Mouse (Mus musculus): ENCODE measurements at regions not wholly inside any gene's neighbourhood (a gene's known extent, or its start where the extent isn't known, plus 50 kb on each side); places are given as distances from the start of the nearest gene placed in this dataset.
A peak's percentile ranks its signal among the peaks of the same experiment; 100 is the strongest.

DNA sequence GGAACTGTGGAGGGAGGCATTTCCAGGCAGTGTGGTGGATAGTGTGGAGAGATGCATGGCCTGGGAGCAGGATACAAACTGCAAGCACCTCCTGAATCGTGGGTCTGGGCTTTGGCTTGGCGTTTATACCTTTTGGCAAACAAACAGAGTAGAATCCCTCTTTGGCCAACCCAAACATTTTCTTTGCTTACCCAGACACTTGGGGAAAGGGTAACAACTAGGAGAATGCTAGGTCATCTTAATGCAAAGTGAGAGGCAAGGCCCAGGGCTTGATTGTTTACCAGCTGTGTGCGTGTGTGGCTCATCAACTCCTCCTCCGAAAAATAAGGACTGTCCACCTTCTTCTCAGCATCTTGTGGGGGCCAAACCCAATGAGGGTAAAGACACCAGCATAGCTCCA, 61.1 kb upstream of the Abca1 start:
- Histone ChIP-seq H3K27me3 (ENCODE audit: control insufficient read depth, insufficient read depth, low read length) (no peaks in the 10 kb centered on the region), H3K27ac (replicated peaks; ENCODE audit: low read depth, low read length) (no peak overlapping the region), H3K36me3 (ENCODE audit: control insufficient read depth, insufficient read depth, low read length) (no peaks in the 10 kb centered on the region), H3K9me3 (ENCODE audit: control insufficient read depth, low read length) (no peaks in the 10 kb centered on the region), H3K4me2 (replicated peaks; ENCODE audit: low read depth, low read length, severe bottlenecking) (no peak overlapping the region), H3K4me3 (replicated peaks; ENCODE audit: low read length) (no peak overlapping the region), H3K4me1 (ENCODE audit: control insufficient read depth, insufficient read depth, low read length) (peaks cover 20% of the 10 kb centered on the region), H3K9ac (ENCODE audit: low read depth, low read length, severe bottlenecking) (no peak overlapping the region)
- ATAC-seq (ENCODE audit: low FRiP score, low read depth) (no peak), DNase-seq (ENCODE audit: low spot score) (no peak)
- TF ChIP-seq POLR2A (IDR thresholded peaks at IDR 0.05; ENCODE audit: borderline replicate concordance, extremely low read depth, insufficient read depth, insufficient read length), result no peak
- WGBS, result 69% methylated on average over 4 of the region's 4 CpGs

DNA sequence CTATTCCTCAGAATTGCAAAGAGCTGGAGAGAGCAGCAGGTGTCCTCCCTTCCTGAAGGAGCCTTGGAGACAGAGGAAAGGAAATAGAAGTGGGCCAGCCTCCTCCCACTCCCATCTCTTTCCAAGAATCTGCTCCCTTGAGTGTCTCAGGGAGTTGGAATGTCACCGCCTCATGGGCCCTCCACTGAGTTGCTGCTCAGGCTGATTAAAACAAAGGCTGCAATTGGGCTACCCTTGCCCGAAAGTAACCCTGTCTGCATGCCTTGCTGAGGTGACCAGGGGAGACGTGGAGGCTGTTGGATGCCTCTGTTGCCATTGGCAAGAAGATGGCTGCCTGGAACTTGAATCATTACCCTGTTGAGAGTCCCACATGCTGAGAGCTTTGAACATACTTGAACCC, 59.7 kb upstream of the Abca1 start:
- Histone ChIP-seq H3K27me3 (ENCODE audit: control insufficient read depth, insufficient read depth, low read length) (no peaks in the 10 kb centered on the region), H3K27ac (replicated peaks; ENCODE audit: low read depth, low read length) (no peak overlapping the region), H3K4me1 (ENCODE audit: control insufficient read depth, insufficient read depth, low read length) (peaks cover 20% of the 10 kb centered on the region), H3K4me2 (replicated peaks; ENCODE audit: low read depth, low read length, severe bottlenecking) (no peak overlapping the region), H3K9ac (ENCODE audit: low read depth, low read length, severe bottlenecking) (no peak overlapping the region), H3K36me3 (ENCODE audit: control insufficient read depth, insufficient read depth, low read length) (no peaks in the 10 kb centered on the region), H3K4me3 (replicated peaks; ENCODE audit: low read length) (no peak overlapping the region), H3K9me3 (ENCODE audit: control insufficient read depth, low read length) (no peaks in the 10 kb centered on the region)
- no peak for TF ChIP-seq POLR2A (IDR thresholded peaks at IDR 0.05; ENCODE audit: borderline replicate concordance, extremely low read depth, insufficient read depth, insufficient read length)
- peak; percentile 4 for DNase-seq (ENCODE audit: low spot score)
- whole genome bisulfite sequencing, result 72% methylated on average over 3 of the region's 3 CpGs
- no peak for ATAC-seq (ENCODE audit: low FRiP score, low read depth)

DNA sequence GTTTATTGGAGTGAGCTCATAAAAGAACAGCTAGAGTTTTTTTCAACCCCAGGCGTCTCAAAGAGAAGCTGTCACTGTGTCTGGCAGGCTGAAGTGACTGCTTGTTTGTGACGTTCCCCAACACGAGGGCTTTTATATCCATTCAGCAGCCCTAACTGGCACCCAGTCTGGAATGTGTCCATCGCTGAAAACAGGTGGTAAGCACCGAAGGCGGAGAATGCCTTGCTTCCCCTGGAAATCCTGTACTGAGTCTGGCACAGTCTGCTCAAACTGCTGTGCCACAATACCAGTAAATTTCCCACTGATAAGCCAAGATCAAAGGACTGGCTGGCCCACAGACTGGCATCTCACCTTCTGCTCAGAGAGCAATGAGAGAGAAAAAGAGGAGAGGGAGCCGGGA, 59.1 kb upstream of the Abca1 start:
- peak; percentile 6 for DNase-seq (ENCODE audit: low spot score)
- Histone ChIP-seq H3K27me3 (ENCODE audit: control insufficient read depth, insufficient read depth, low read length) (no peaks in the 10 kb centered on the region), H3K4me2 (replicated peaks; ENCODE audit: low read depth, low read length, severe bottlenecking) (no peak overlapping the region), H3K4me3 (replicated peaks; ENCODE audit: low read length) (no peak overlapping the region), H3K4me1 (ENCODE audit: control insufficient read depth, insufficient read depth, low read length) (peaks cover 20% of the 10 kb centered on the region), H3K36me3 (ENCODE audit: control insufficient read depth, insufficient read depth, low read length) (no peaks in the 10 kb centered on the region), H3K9ac (ENCODE audit: low read depth, low read length, severe bottlenecking) (no peak overlapping the region), H3K27ac (replicated peaks; ENCODE audit: low read depth, low read length) (no peak overlapping the region), H3K9me3 (ENCODE audit: control insufficient read depth, low read length) (no peaks in the 10 kb centered on the region)
- ATAC-seq (ENCODE audit: low FRiP score, low read depth), result no peak
- no peak for TF ChIP-seq POLR2A (IDR thresholded peaks at IDR 0.05; ENCODE audit: borderline replicate concordance, extremely low read depth, insufficient read depth, insufficient read length)
- 15% methylated on average over 7 of the region's 7 CpGs for WGBS

DNA sequence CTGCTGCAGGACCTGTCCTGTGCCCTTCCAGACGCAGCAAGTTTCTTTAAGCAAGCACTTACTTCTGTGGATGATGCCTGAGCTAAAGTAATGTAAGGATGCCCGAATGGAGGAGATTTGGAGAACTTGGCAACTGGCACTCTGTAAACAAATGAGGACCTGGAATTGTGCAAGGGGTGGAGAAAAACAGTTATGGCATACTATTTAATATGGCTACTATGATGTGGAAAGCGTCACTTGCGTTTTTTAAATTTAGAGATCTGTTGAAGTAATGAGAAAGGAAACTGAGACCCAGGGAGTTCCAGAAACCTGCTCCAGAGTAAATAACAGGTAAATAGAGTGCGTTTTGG, 58.6 kb upstream of the Abca1 start:
- Histone ChIP-seq H3K4me2 (replicated peaks; ENCODE audit: low read depth, low read length, severe bottlenecking) (peak overlapping the region; percentile 89), H3K27me3 (ENCODE audit: control insufficient read depth, insufficient read depth, low read length) (no peaks in the 10 kb centered on the region), H3K4me3 (replicated peaks; ENCODE audit: low read length) (peak overlapping the region; percentile 53), H3K4me1 (ENCODE audit: control insufficient read depth, insufficient read depth, low read length) (peaks cover 20% of the 10 kb centered on the region), H3K9ac (ENCODE audit: low read depth, low read length, severe bottlenecking) (peak overlapping the region; percentile 66; the same call in 1 of the 2 replicates), H3K36me3 (ENCODE audit: control insufficient read depth, insufficient read depth, low read length) (no peaks in the 10 kb centered on the region), H3K9me3 (ENCODE audit: control insufficient read depth, low read length) (no peaks in the 10 kb centered on the region), H3K27ac (replicated peaks; ENCODE audit: low read depth, low read length) (peak overlapping the region; percentile 89)
- TF ChIP-seq POLR2A (IDR thresholded peaks at IDR 0.05; ENCODE audit: borderline replicate concordance, extremely low read depth, insufficient read depth, insufficient read length), result no peak
- ATAC-seq (ENCODE audit: low FRiP score, low read depth), result no peak
- WGBS, result 32% methylated on average over 5 of the region's 5 CpGs
- DNase-seq (ENCODE audit: low spot score), result no peak

DNA sequence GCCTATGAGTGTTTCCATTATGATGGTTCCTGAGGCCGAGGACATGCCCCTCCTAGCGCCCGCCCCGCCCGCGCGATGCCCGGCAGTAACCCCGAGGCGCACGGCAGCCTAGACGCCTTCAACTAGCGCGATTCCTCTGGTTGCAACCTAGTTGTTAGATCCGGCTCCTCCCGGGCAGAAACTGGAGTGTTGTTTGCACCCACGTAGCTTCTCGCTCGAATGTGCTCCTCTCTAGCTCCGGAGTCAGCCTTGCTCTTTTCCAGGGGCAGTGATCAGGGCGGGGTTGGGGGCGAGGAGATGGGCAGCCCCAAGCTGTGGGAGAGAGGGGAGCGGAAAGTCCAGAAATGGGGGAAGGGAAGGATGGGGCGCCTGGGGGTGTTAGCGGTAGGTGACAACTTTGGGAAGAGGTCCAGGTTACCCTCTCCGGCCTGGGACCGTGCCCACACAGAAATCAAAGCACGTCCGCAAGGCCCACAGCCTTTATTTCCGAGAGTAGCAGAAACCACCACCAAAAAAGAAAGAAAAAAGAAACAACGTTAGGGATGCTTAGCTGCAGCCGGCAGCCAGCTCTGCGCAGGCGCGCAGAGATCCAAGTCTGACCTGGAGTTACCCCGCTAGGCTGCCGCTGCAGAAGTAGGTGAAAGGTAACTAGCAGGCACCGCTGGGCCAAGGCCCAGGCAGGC, 58.1 kb upstream of the Abca1 start:
- H3K27ac ChIP-seq (replicated peaks; ENCODE audit: low read depth, low read length), result peak overlapping the region; percentile 89
- peak overlapping the region; percentile 89 for H3K4me2 ChIP-seq (replicated peaks; ENCODE audit: low read depth, low read length, severe bottlenecking)
- no peaks in the 10 kb centered on the region for H3K9me3 ChIP-seq (ENCODE audit: control insufficient read depth, low read length)
- H3K4me1 ChIP-seq (ENCODE audit: control insufficient read depth, insufficient read depth, low read length), result peaks cover 20% of the 10 kb centered on the region
- peak overlapping the region; percentile 53 for H3K4me3 ChIP-seq (replicated peaks; ENCODE audit: low read length)
- no peak for TF ChIP-seq POLR2A (IDR thresholded peaks at IDR 0.05; ENCODE audit: borderline replicate concordance, extremely low read depth, insufficient read depth, insufficient read length)
- H3K9ac ChIP-seq (ENCODE audit: low read depth, low read length, severe bottlenecking), result peak overlapping the region; percentile 66
- ATAC-seq (ENCODE audit: low FRiP score, low read depth) (peak; percentile 89), DNase-seq (ENCODE audit: low spot score) (peak; percentile 66)
- under 1% methylated on average over 38 of the region's 38 CpGs for WGBS
- no peaks in the 10 kb centered on the region for H3K27me3 ChIP-seq (ENCODE audit: control insufficient read depth, insufficient read depth, low read length)
- H3K36me3 ChIP-seq (ENCODE audit: control insufficient read depth, insufficient read depth, low read length), result no peaks in the 10 kb centered on the region
